Mouse (Mus musculus): ENCODE measurements at regions not wholly inside any gene's neighbourhood (a gene's known extent, or its start where the extent isn't known, plus 50 kb on each side); places are given as distances from the start of the nearest gene placed in this dataset.

DNA sequence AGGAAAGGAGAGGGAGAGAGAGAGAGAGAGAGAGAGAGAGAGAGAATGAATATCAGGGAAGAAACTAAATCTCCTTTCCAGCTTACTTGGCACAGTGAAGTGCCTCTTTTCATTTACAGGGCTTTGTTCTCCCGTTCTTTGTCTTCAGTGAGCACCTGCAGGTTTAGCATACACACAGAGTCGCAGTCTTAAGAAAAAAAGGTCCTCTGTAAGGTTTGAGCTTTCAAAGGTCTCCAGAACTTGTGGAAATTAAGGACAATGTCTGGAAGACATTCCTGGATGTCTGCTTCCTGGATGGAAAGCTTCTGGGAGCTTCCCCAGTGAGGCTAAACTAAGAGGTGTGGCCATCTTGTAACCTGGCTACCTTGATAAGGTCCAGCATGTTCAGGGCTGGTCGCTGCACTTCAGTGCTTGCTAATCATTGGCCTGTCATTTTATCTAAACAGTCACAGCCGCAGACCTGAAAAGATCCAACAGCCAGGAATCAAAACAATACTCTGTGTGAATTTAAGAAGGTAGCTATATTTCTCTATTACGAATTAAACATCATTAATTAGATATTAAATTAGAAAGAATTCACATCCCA, 113.1 kb upstream of the Ralgapa2 start:
- DNase-seq: no peak

GRCm38 (mm10) chr2:146626531-146626930, 114.4 kb upstream of the Ralgapa2 start:
- DNase-seq: peak; percentile 14 to 27

DNA sequence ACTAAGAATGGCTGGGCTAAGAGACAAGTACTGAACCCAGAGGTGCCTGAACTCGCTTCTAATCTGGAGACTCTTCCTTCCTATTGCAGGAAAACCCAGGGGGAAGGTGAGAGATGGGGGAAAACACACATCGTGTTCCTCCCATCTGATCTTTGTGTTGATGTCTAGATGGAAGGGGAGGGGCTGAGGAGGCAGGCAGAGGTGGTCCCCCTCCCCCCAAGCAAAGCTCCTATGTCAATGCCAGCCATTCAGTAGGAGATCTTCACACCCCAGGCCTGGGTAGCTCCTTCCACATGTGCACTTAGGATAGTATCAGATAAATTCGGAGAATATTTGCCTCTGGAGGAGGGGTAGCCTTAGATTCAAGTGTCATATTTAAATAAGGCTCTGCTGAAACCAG, 118.0 kb upstream of the Ralgapa2 start:
- DNase-seq: no peak

DNA sequence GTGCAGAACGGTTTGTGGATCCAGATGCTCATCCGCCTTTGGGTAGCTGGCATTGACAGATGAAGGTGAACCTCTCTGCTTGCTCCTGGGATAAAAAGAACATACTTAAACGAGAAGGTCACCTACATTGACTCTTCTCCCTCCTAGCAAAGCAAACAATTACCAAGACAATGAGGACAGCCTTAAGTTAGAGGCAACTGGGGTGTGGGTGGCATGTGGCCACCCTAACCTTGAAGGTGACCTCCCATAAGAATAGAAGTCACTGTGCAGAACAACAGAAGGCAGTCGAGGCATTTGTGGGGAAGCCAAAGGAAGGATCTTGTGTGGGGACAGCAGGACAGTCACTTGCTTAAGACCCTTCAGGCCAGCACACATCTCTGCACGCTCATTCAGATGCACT, 119.0 kb upstream of the Ralgapa2 start:
- DNase-seq: no peak

DNA sequence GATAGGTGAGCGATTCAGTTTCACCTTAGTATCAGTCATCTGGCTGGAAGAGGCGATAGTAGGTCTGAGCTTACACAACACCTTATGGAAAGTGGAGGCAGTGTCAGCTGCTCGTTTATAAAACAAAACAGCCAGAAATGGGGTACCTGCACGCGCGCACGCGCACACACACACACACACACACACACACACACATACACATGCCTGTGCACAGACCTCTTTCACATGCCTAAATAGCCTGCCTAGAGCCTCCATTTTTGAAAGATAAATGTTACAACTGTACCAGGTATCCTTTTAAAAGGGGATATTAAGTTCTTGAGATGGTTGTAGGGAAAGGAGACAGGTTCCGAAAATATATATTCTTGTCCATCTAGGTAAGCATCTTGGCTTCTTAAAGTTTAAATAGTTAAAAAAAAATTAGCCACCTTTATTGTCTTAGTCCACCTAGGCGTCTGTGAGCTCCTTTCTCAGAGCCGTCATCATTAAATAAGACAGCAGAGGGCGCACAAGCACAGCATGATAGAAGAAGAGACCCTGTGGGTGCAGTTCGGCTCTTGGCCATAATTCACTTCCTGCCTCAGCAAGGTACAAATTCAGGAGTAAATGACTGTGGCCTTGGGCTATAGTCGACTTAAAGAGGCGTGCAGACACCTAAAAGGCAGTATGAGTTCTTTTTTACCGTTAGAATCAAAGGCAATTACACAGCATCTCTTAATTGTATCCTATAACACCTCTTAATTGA, 121.4 kb upstream of the Ralgapa2 start:
- DNase-seq: peak; percentile 31 to 68

DNA sequence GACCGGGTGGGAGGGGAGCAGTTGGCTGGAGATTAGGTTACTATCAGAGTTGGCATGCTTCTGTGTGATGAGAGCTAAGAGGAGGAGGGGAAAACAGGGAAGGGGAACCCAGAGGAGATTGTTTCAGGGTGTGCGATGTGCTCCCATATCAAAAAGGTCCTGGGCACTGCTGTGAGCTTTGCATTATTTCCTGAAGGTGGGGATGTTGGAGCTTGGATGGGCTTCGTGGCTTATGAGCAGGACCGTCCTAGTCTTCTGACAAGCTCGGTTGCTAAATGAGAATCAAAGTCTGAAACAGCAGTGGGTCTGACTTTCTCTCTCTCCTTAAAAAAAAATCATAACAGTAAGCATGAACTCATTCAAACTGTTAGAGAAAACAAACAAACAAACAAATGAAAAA, 125.4 kb upstream of the Ralgapa2 start:
- no peak for DNase-seq

DNA sequence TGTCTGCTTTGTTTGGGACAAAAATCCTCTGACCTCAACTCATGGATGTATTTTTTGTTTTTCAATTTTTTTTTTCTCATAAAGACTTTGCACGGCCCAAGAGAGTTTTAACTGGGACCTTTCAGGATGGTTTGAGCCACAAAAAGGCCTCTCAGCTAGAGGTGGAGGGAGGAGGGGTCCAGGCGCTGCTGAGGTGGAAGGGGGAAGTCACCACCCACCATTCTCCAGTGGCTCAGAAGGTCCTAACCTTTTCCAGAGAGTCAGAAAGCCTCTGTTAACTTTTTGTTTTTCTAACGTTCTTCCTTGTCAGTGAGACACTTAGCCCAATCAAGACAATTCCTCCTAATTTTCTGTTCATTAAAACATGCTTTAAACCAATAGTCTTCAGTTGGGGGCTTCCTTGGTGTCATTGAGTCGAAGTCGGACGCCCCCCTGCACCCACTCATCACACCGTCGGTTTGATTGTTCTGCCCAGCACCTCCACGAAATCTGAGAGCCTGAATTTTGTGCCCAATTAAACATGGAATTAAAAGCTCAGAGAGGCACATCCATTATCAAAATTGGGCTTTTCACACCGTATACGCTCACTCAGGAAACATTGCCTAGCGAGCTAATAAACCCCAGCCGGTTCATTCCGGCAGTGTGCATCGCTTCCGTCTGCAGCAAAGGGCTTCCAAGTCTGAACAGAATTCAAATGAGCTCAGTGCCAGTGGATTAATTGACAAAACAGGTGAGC, 134.3 kb upstream of the Ralgapa2 start:
- peak in 1 of 2 experiments; percentile 2 for DNase-seq

DNA sequence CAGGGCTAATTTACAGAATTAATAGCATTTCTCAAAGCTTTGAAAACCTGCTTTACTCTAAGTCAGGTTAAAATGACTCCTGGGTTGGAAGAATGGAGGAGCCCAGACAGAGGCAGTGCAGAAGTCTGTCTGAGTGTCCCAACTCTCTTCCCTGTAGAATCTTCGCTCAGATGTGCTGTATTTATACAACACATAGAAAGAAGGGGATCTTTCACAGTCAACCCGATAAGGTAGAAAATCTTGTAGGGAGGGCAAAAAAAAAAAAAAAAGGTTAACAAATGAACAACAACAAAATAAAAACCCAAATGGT, 134.8 kb upstream of the Ralgapa2 start:
- DNase-seq: no peak

GRCm38 (mm10) chr2:146661346-146661745, 149.2 kb upstream of the Ralgapa2 start:
- DNase-seq: no peak

- no peak for DNase-seq
Measured at GRCm38 (mm10) chr2:146672761-146673160, 160.6 kb upstream of the Ralgapa2 start.

GRCm38 (mm10) chr2:146681979-146682378, 169.8 kb upstream of the Ralgapa2 start:
- no peak for DNase-seq

- DNase-seq: no peak
Measured at GRCm38 (mm10) chr2:146685854-146686507, 169.7 kb upstream of the Kiz start.

- no peak for DNase-seq
Measured at GRCm38 (mm10) chr2:146688544-146688943, 167.1 kb upstream of the Kiz start.

- DNase-seq: no peak
Measured at GRCm38 (mm10) chr2:146693484-146693883, 162.2 kb upstream of the Kiz start.

DNA sequence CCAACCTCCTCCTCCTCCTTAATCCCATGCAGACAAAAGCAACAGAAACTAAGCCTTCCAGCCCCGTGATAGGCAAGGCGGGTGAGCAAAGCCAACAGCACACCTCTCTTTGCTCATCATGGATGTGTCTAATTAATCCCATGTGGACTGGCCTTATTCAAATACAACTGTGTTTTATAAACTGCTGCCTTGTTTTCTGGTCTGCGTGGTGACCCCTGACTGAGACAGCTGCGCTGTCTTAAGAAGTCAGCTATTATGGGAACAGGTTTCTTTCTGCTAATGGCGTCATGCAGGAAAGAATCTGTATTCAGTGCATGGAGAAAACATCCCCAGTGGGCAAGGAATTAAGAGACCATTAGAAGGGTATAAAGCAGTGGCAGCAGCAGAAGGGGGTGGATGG, 161.6 kb upstream of the Kiz start:
- no peak for DNase-seq

DNA sequence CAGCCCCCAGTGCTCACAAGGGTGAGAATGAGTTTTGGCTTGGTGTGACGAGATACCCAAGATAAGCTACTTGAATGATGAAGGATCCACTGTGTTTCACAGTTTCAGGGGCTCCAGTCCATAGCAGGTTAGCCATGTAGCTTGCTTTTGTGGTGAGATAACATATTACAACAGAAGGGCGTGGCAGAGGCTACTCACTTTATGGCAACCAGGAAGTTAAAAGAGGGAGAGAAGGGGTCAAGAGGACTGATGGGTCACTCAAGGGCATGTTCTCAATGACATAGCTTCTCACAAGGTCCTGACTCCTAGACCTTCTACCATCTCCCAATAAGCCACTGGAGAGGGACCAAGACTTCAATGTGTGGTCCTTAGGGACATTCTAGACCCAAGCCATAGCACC, 159.4 kb upstream of the Kiz start:
- DNase-seq: no peak

DNA sequence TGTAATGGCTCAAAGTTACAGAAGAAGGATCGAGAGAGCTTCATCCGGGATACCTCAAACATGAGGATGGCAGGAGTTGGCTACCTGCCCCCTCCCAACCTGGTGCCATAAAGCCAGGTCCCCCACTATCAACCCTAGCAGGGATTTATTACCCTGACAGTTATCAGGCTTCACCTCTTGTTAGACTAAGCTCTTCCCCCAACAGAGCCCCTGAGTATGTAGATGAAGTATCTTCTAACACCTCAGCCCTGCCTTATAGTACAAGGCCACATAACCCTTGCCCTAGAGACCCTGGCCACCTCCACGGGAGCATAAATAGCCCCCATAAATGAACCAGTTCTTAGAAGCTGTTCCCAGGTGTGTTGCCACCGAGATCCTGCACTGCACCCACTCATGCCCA, 158.9 kb upstream of the Kiz start:
- no peak for DNase-seq

DNA sequence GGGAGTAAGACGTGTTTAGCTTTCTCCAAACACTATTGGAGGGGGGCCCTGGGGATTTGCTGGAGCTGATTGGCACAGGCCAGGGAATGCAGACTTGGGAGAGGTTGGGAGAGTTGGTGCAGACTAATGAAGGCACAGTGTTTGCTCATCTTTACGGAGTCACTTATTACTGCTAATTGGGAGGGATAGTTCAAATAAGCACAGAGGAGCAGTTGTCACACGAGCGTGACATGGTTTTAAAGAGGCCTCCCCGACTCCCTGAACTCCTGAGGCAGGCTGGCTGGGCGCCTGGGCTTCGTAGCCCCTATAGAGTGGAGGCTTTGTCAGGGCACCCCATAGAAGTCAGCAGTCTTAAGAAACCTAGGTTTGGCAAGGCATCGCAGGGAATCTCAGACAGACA, 145.0 kb upstream of the Kiz start:
- no peak for DNase-seq

DNA sequence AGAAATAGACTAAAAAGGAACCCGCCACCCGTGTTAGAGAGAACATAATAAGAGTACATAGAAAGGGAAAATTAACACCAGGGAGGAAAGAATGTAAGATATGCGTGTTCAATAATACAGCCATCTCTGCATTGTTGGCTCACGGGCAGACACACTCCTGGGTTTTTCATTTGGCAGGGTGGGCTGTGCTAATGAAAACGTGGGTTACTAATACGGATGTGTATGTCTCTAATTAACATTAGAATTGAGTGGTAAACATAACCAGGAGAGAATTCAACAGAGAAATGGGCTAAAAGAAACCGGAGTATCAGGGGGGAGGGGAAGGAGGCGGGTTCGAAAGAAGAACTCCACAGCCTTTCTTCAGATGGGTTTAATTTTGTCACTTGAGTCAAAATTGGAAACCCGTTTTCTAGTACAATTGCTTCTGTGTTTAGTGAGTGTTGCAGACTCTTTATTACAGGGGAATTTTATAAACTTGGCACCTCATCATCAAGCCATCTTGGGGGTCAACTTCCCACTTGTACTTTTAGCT, 134.4 kb upstream of the Kiz start:
- no peak for DNase-seq

DNA sequence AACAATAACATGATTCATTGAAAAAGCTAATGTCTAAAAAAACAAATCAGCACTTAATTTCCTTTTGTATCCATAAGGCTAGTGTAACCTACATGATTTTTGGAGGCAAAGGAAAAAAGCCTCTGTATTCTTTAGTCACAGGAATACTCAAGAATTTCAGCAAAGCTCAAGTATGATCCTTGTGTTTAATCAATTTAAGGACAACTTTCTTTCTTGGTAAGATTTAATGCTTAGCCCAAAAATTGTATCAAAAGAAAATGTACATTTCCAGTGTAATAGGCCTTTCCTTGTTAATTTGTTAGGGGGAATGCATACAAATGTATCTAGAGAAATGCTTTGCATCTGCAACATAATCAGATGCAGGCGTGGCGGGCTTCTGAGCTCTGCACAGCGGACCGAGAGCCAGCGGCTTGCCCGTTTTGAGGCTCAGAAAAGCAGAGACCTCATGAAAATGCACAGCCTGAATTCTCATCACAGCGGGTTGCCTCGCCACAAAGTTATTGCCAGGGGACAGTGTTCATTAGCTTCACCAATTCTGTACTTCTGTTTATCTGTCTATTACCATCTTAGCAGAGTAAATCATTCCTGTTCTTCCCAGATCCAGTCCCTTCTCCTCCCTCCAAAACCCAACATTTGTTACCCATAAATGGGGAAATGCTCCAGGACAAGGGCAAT, 133.2 kb upstream of the Kiz start:
- no peak for DNase-seq

DNA sequence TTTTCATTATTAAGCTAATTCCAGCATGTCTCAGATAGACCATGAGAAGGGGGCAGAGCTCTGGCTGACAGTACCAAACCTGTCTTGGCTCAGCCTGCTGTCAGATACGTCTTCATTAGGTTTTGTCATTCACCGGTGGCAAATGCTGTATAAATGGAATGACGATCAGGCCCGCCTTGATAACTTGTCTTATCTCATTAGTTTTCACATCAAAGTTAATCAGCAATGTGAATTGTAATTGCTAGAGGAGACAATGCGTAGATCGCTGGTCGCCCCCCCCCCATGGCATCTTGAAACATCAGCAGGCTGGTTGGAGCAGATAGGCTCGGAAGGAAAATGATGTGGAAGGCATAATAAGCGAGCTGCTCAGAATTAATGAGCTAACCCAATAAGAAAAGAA, 132.5 kb upstream of the Kiz start:
- no peak for DNase-seq

DNA sequence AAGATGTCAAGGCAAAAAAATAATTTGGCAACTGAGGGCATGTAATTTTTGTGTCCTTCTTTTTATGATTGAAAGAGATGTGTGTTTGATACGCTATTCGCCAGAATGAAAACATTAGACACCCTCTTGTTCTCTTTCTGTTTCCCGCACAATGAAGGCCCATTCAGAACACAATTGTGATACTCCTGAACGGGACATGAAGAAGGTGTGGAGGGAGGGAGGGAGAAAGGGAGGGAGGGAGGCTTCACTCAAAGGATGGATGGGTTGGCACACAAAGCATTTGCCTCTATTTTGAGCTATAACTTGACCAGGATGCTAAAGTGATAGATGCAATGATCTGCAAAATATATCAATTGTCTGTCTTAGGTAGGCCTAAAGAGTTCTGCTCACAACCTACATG, 132.0 kb upstream of the Kiz start:
- DNase-seq: no peak

DNA sequence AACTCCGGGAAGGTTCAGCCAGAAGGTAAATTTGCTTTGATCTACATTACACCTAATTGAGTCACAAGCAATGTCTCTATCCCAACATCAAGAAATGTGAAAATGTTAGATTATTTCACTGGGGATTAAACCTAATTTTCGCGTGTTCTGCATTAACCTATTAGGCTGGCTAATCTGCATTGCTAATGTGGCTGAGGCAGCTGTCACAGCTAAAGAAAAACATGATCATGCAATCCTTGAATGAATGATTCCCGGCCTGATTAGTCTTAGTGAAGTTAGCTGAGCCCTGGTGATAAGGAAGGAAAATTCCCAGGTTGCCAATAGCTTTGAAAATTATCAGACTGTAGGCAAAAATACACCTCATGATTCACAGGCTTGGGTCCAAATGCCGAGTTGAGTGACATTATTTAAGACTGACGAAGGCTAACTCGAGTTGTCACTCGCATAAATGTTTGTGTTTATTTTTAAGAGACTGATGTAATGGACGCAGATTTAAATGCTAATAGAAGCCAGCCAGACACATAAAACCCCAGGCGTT, 131.5 kb upstream of the Kiz start:
- no peak for DNase-seq
